Mouse (Mus musculus): ENCODE measurements at regions not wholly inside any gene's neighbourhood (a gene's known extent, or its start where the extent isn't known, plus 50 kb on each side); places are given as distances from the start of the nearest gene placed in this dataset.
"Not testable (repeated sequence)": the region's sequence is repeated elsewhere in the genome, so short reads cannot be mapped to it uniquely, and the experiment has no call there.

- ATAC-seq (ENCODE audit: low FRiP score) (no peak), DNase-seq (ENCODE audit: low spot score) (no peak)
- H3K27ac ChIP-seq (ENCODE audit: low read depth, low read length) = no peak overlapping the region
- no peak for TF ChIP-seq CTCF (IDR thresholded peaks at IDR 0.05)
- H3K9me3 ChIP-seq (ENCODE audit: low read length) = no peaks in the 10 kb centered on the region
- H3K4me3 ChIP-seq (ENCODE audit: low read depth, low read length) = no peak overlapping the region
- WGBS = 74% methylated on average over 9 of the region's 9 CpGs
- H3K4me2 ChIP-seq (ENCODE audit: low read depth, low read length, poor library complexity, severe bottlenecking) = no peak overlapping the region
- no peaks in the 10 kb centered on the region for H3K36me3 ChIP-seq (ENCODE audit: insufficient read depth, low read length)
- H3K9ac ChIP-seq (replicated peaks; ENCODE audit: low read length, poor library complexity, severe bottlenecking) = no peak overlapping the region
- H3K27me3 ChIP-seq (ENCODE audit: insufficient read depth, low read length) = no peaks in the 10 kb centered on the region
- H3K4me1 ChIP-seq (ENCODE audit: insufficient read depth, low read length) = no peaks in the 10 kb centered on the region; the same call in 1 of the 2 replicates
These were observed 129.8 kb downstream of the Gm5426 start for GRCm38 (mm10) chr10:96266100-96266735.

GRCm38 (mm10) chr10:96267603-96268002, 131.2 kb downstream of the Gm5426 start:
- Histone ChIP-seq H3K4me1 (ENCODE audit: insufficient read depth, low read length) (no peaks in the 10 kb centered on the region; the same call in 1 of the 2 replicates), H3K4me2 (ENCODE audit: low read depth, low read length, poor library complexity, severe bottlenecking) (no peak overlapping the region), H3K27ac (ENCODE audit: low read depth, low read length) (no peak overlapping the region), H3K9me3 (ENCODE audit: low read length) (no peaks in the 10 kb centered on the region), H3K36me3 (ENCODE audit: insufficient read depth, low read length) (no peaks in the 10 kb centered on the region), H3K27me3 (ENCODE audit: insufficient read depth, low read length) (no peaks in the 10 kb centered on the region), H3K9ac (replicated peaks; ENCODE audit: low read length, poor library complexity, severe bottlenecking) (no peak overlapping the region), H3K4me3 (ENCODE audit: low read depth, low read length) (no peak overlapping the region)
- DNase-seq (ENCODE audit: low spot score) (no peak), ATAC-seq (ENCODE audit: low FRiP score) (no peak)
- WGBS = 87% methylated on average over 4 of the region's 4 CpGs
- TF ChIP-seq CTCF (IDR thresholded peaks at IDR 0.05) = no peak

- no peak for ATAC-seq (ENCODE audit: low FRiP score)
- no peak overlapping the region for H3K27ac ChIP-seq (ENCODE audit: low read depth, low read length)
- no peak for TF ChIP-seq CTCF (IDR thresholded peaks at IDR 0.05)
- no peak for DNase-seq (ENCODE audit: low spot score)
- no peaks in the 10 kb centered on the region for H3K27me3 ChIP-seq (ENCODE audit: insufficient read depth, low read length)
- WGBS = 89% methylated on average over 7 of the region's 7 CpGs
- no peak overlapping the region for H3K4me2 ChIP-seq (ENCODE audit: low read depth, low read length, poor library complexity, severe bottlenecking)
- no peak overlapping the region for H3K9ac ChIP-seq (replicated peaks; ENCODE audit: low read length, poor library complexity, severe bottlenecking)
- no peaks in the 10 kb centered on the region for H3K4me1 ChIP-seq (ENCODE audit: insufficient read depth, low read length)
- H3K4me3 ChIP-seq (ENCODE audit: low read depth, low read length) = no peak overlapping the region
- H3K9me3 ChIP-seq (ENCODE audit: low read length) = no peaks in the 10 kb centered on the region
- no peaks in the 10 kb centered on the region for H3K36me3 ChIP-seq (ENCODE audit: insufficient read depth, low read length)
These were observed 137.4 kb downstream of the Gm5426 start for GRCm38 (mm10) chr10:96273607-96274365.

GRCm38 (mm10) chr10:96280149-96280548, 143.7 kb downstream of the Gm5426 start:
- Histone ChIP-seq H3K27me3 (ENCODE audit: insufficient read depth, low read length) (no peaks in the 10 kb centered on the region), H3K27ac (ENCODE audit: low read depth, low read length) (no peak overlapping the region), H3K4me1 (ENCODE audit: insufficient read depth, low read length) (no peaks in the 10 kb centered on the region), H3K36me3 (ENCODE audit: insufficient read depth, low read length) (no peaks in the 10 kb centered on the region), H3K4me2 (ENCODE audit: low read depth, low read length, poor library complexity, severe bottlenecking) (no peak overlapping the region), H3K9ac (replicated peaks; ENCODE audit: low read length, poor library complexity, severe bottlenecking) (no peak overlapping the region), H3K4me3 (ENCODE audit: low read depth, low read length) (no peak overlapping the region), H3K9me3 (ENCODE audit: low read length) (no peaks in the 10 kb centered on the region)
- ATAC-seq (ENCODE audit: low FRiP score) = no peak
- DNase-seq (ENCODE audit: low spot score) = no peak
- WGBS = 91% methylated on average over 6 of the region's 6 CpGs
- TF ChIP-seq CTCF (IDR thresholded peaks at IDR 0.05) = no peak

GRCm38 (mm10) chr10:96285407-96286093, 149.1 kb downstream of the Gm5426 start:
- H3K36me3 ChIP-seq (ENCODE audit: insufficient read depth, low read length) = no peaks in the 10 kb centered on the region
- no peaks in the 10 kb centered on the region for H3K9me3 ChIP-seq (ENCODE audit: low read length)
- DNase-seq (ENCODE audit: low spot score) (no peak), ATAC-seq (ENCODE audit: low FRiP score) (no peak)
- no peak overlapping the region for H3K27ac ChIP-seq (ENCODE audit: low read depth, low read length)
- H3K4me1 ChIP-seq (ENCODE audit: insufficient read depth, low read length) = no peaks in the 10 kb centered on the region
- no peaks in the 10 kb centered on the region for H3K27me3 ChIP-seq (ENCODE audit: insufficient read depth, low read length)
- H3K4me3 ChIP-seq (ENCODE audit: low read depth, low read length) = no peak overlapping the region
- H3K4me2 ChIP-seq (ENCODE audit: low read depth, low read length, poor library complexity, severe bottlenecking) = no peak overlapping the region
- TF ChIP-seq CTCF (IDR thresholded peaks at IDR 0.05) = no peak
- 49% methylated on average over 10 of the region's 10 CpGs for WGBS
- H3K9ac ChIP-seq (replicated peaks; ENCODE audit: low read length, poor library complexity, severe bottlenecking) = no peak overlapping the region

- Histone ChIP-seq H3K4me1 (ENCODE audit: insufficient read depth, low read length) (no peaks in the 10 kb centered on the region), H3K27me3 (ENCODE audit: insufficient read depth, low read length) (no peaks in the 10 kb centered on the region), H3K4me2 (ENCODE audit: low read depth, low read length, poor library complexity, severe bottlenecking) (no peak overlapping the region), H3K27ac (ENCODE audit: low read depth, low read length) (no peak overlapping the region), H3K4me3 (ENCODE audit: low read depth, low read length) (no peak overlapping the region), H3K36me3 (ENCODE audit: insufficient read depth, low read length) (no peaks in the 10 kb centered on the region), H3K9ac (replicated peaks; ENCODE audit: low read length, poor library complexity, severe bottlenecking) (no peak overlapping the region), H3K9me3 (ENCODE audit: low read length) (no peaks in the 10 kb centered on the region)
- ATAC-seq (ENCODE audit: low FRiP score) (no peak), DNase-seq (ENCODE audit: low spot score) (no peak)
- TF ChIP-seq CTCF (IDR thresholded peaks at IDR 0.05) = no peak
- 84% methylated on average over 2 of the region's 2 CpGs for WGBS
These were observed 149.7 kb downstream of the Gm5426 start for GRCm38 (mm10) chr10:96286094-96286485.

GRCm38 (mm10) chr10:96289005-96289404, 152.6 kb downstream of the Gm5426 start:
- H3K27me3 ChIP-seq (ENCODE audit: insufficient read depth, low read length); DNase-seq (ENCODE audit: low spot score); H3K9ac ChIP-seq (replicated peaks; ENCODE audit: low read length, poor library complexity, severe bottlenecking); H3K27ac ChIP-seq (ENCODE audit: low read depth, low read length); H3K4me3 ChIP-seq (ENCODE audit: low read depth, low read length); ATAC-seq (ENCODE audit: low FRiP score); H3K36me3 ChIP-seq (ENCODE audit: insufficient read depth, low read length); H3K9me3 ChIP-seq (ENCODE audit: low read length); H3K4me2 ChIP-seq (ENCODE audit: low read depth, low read length, poor library complexity, severe bottlenecking); H3K4me1 ChIP-seq (ENCODE audit: insufficient read depth, low read length): not testable (repeated sequence)
